Mouse (Mus musculus) brain, embryonic 14.5 days (tissue): ENCODE data around the gene Lbp. TPM values are rescaled to one million over a fixed set of nuclear protein-coding genes. Genes with fewer than 3 reads are reported as not detected.

ENCODE experiments used
- DNase-seq: peaks from one replicate; pipeline ENCODE4 v3.0.0-alpha.2; 2011; ENCODE audit warnings: low read depth
- CTCF ChIP-seq: fragments of 200-500 bp; IDR thresholded peaks from 2 replicates; pipeline ENCODE4 v1.5.1; 2012; ENCODE audit warnings: inconsistent platforms, mild to moderate bottlenecking, moderate library complexity, borderline replicate concordance; ENCODE audit not compliant: insufficient read depth, insufficient read length; ENCODE audit errors: extremely low read depth
- POLR2A ChIP-seq: fragments of 200-500 bp; IDR thresholded peaks from 2 replicates; pipeline ENCODE4 v1.6.1; 2012; ENCODE audit warnings: mild to moderate bottlenecking, inconsistent platforms, borderline replicate concordance; ENCODE audit not compliant: poor library complexity, insufficient read depth, insufficient read length, severe bottlenecking; ENCODE audit errors: extremely low read depth
- polyA plus RNA-seq: library from polyadenylated mRNA; depleted of rRNA; stranded (reverse); fragments of >200 nt; gene quantifications from 2 replicates; pipeline ENCODE4 v1.2.3, GENCODE M21; 2012

The Lbp gene
- polyA plus RNA-seq, 1 experiment: 4.3 TPM

GRCm38 (mm10) chr2:158283136-158283535 is 23.2 kb upstream of the Lbp start:
- DNase-seq: no peak
- TF ChIP-seq POLR2A: no peak
- no peak for TF ChIP-seq CTCF

- no peak for DNase-seq
- TF ChIP-seq POLR2A (no peak), CTCF (no peak)
Observed at GRCm38 (mm10) chr2:158283771-158284170, 22.5 kb upstream of the Lbp start.

GRCm38 (mm10) chr2:158284571-158284970 is 21.7 kb upstream of the Lbp start:
- peak; percentile 68 for DNase-seq
- no peak for TF ChIP-seq POLR2A
- TF ChIP-seq CTCF: peak; percentile 72

GRCm38 (mm10) chr2:158285655-158286054 is 20.6 kb upstream of the Lbp start:
- DNase-seq: no peak
- TF ChIP-seq POLR2A (no peak), CTCF (no peak)

GRCm38 (mm10) chr2:158295700-158296099 is 10.6 kb upstream of the Lbp start:
- peak; percentile 61 for DNase-seq
- no peak for TF ChIP-seq CTCF
- no peak for TF ChIP-seq POLR2A

- no peak for TF ChIP-seq CTCF
- TF ChIP-seq POLR2A: no peak
- no peak for DNase-seq
Observed at GRCm38 (mm10) chr2:158299203-158299602, 7.1 kb upstream of the Lbp start.

- peak; percentile 76 for DNase-seq
- TF ChIP-seq POLR2A (no peak), CTCF (no peak)
Observed at GRCm38 (mm10) chr2:158299731-158300130, 6.6 kb upstream of the Lbp start.

- TF ChIP-seq POLR2A (no peak), CTCF (no peak)
- DNase-seq: no peak
Observed at GRCm38 (mm10) chr2:158302807-158303206, 3.5 kb upstream of the Lbp start.

GRCm38 (mm10) chr2:158306696-158307049 is 380 bp downstream of the Lbp start:
- no peak for DNase-seq
- TF ChIP-seq CTCF (no peak), POLR2A (no peak)

- TF ChIP-seq POLR2A (no peak), CTCF (no peak)
Observed at GRCm38 (mm10) chr2:158308276-158308675, 2.0 kb downstream of the Lbp start.

GRCm38 (mm10) chr2:158313089-158313488 is 6.8 kb downstream of the Lbp start:
- no peak for DNase-seq
- TF ChIP-seq POLR2A: no peak
- no peak for TF ChIP-seq CTCF

More at GRCm38 (mm10) chr2:158308276-158308675, 2.0 kb downstream of the Lbp start:
- DNase-seq: no peak

- no peak for DNase-seq
- TF ChIP-seq POLR2A (no peak), CTCF (0 out of 2 replicates have a peak, but pooled peaks have one; percentile 13)
Observed at GRCm38 (mm10) chr2:158316371-158316770, 10.1 kb downstream of the Lbp start.
